Mouse (Mus musculus) lung, postnatal 0 days (tissue): ENCODE results near the gene Cybrd1.

Experiments
- CTCF ChIP-seq: IDR thresholded peaks from 2 replicates; pipeline ENCODE4 v1.5.1; 2016; ENCODE audit warnings: antibody characterized with exemption, mild to moderate bottlenecking
- EP300 ChIP-seq: IDR thresholded peaks from 2 replicates; pipeline ENCODE4 v1.6.1; 2016; ENCODE audit warnings: antibody characterized with exemption, mild to moderate bottlenecking, control low read depth

- TF ChIP-seq CTCF (no peak), EP300 (no peak)
Measured at GRCm38 (mm10) chr2:71176329-71177249, 58.9 kb downstream of the Cybrd1 start.
